Mouse (Mus musculus): Measurements from ENCODE around the gene Actl6a. TPM values are rescaled to one million over a fixed set of nuclear protein-coding genes. Genes with fewer than 3 reads are reported as not detected.

The Actl6a gene
- 32.1 and 32.6 TPM in 2 replicates for polyA plus RNA-seq (2012; rRNA removed)

DNA sequence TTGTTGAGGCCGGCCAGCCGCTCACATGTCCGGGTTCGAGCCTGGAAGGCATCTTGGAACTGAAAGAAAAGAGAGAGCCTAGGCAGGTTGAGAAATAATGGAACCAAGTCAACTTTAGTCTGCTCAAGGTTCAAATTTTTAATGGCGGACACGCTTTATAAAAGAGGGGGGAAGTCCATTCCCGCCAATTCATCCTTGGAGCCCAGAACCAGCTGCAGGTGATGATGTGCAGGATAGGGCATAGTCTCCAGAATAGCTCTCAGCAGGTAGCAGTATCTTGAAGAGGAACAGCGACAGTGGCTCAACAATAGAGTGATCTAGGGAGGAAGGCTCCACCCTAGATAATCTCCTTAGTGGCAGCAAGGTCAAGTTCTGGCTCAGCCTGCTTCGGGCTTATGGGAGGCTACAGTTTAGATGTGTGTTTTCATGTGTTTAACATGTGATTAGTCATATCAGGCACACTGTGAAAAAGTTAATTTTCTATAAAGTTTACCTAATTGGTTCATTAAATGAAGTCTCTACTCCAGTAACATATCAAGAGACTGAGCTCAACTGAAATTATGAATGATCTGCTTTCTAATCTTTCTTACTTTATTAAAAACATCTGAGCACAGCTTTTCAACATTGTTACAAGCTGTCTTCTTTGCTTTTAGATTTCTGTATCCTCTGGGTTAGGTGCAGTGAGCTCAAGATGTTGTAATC, at the start of gene Actl6a:
Actl6a (plus strand) TSS at position 652 of the 702 bp plus-strand sequence.

GRCm38 (mm10) chr3:32736244-32737171, 30.4 kb downstream of the Actl6a start, which contains the start of gene Ndufb5:
Ndufb5 (plus strand) TSS chr3:32736990.

GRCm38 (mm10) chr3:32737172-32737655, 31.1 kb downstream of the Actl6a start, which contains the start of gene Mrpl47:
Mrpl47 (minus strand) TSS chr3:32737605.

Other genes starting within 250 kb of the Actl6a start
- 0.05 TPM in 1 of 2 replicates, not detected in the other for gene Kcnmb3, start 214.1 kb upstream of the Actl6a start, polyA plus RNA-seq (2012; rRNA removed)
- gene Zfp639, start 196.0 kb upstream of the Actl6a start, polyA plus RNA-seq (2012; rRNA removed) = 58.6 and 64.5 TPM in 2 replicates
- gene Mfn1, start 176.8 kb upstream of the Actl6a start, polyA plus RNA-seq (2012; rRNA removed) = 87.9 and 98.8 TPM in 2 replicates
- 103 and 112 TPM in 2 replicates for gene Gnb4, start 89.7 kb upstream of the Actl6a start, polyA plus RNA-seq (2012; rRNA removed)
- gene Ndufb5, start 30.7 kb downstream of the Actl6a start, polyA plus RNA-seq (2012; rRNA removed) = 236 and 278 TPM in 2 replicates
- gene Mrpl47, start 31.3 kb downstream of the Actl6a start, polyA plus RNA-seq (2012; rRNA removed) = 15.3 and 17.6 TPM in 2 replicates
- gene Usp13, start 111.2 kb downstream of the Actl6a start, polyA plus RNA-seq (2012; rRNA removed) = 7.0 and 7.2 TPM in 2 replicates